Mouse (Mus musculus) right cerebral cortex, postnatal 10 days (tissue): ENCODE measurements at regions not wholly inside any gene's neighbourhood (a gene's known extent, or its start where the extent isn't known, plus 50 kb on each side); places are given as distances from the start of the nearest gene placed in this dataset.

Source experiments
- DNase-seq, 2 experiments: peaks; one replicate each; pipeline ENCODE4 v3.0.0; 2021; ENCODE audit warnings: low spot score in 2 of 2

DNA sequence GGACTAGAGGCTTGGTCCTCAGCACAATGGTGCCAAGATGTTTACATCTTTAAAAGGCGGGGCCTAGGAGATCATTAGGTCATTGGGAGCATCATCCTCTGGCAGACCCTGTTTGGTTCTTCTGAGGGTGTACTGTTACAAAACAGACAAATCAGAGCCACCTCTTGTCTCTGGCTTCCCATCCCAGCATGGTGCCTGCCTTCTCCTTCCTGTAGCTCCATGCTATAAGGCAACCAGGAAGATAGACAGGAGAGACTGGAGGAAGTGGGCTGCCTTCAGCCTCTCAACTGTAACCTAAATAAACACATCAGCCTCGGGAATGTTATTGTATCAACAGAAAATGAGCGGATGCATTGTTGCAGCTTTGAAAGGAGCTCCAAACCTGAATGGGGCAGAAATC lies 529.8 kb upstream of the Gm765 start:
- no peak for DNase-seq

DNA sequence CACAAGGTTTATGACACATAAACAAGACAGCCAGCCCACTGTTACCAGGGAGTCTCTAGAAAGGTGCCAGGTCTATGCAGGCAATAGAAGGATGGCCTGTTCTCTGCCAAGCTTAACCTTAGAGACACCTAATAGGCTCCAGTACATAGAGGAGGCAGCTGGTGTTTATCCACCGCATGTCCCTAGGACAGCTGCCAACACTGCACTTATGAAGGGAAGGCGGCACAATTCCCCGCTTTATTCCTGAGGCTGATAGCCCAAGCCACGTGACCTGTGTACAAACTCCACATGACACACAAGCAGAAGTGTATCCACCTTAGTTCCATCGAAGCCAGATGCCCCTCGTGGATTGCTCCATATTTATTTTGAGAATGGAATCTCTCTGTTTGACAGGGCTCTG lies 527.2 kb upstream of the Gm765 start:
- DNase-seq: peak; percentile 30 to 33

DNA sequence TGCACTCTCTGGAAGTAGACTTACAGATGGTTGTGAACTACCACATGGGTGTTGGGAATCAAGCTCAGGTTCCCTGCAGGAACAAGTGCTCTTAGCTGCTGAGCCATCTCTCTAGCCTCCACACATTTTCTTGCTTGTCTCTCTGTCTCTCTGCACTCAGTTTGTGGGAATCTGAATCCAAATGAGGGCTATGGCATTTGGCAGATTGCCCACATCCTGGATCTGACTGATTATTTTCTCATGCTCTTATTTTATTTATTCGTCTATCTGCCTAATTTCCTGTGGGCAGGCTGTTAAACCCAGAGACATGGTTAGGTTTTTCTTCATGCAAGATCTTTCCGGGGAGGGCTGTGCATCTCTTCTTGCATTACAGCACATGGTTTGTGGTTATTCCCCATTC lies 521.8 kb upstream of the Gm765 start:
- DNase-seq: no peak

DNA sequence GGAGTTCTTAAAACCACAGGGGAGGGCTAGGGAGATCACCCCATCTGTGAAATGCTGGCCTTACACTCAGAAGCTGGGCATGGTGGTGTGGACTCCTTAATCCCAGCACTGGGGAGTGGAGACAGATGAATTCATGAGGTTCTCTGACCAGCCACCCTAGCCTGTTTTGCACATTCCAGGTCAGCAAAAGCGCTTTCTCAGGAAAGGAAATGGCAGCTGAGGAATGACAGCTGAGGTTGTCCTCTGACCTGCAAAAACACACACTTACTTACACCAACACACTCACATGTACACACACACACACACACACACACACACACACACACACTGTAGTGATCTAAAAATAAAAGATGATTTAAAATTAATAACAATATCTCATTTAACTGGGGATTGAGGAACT lies 513.4 kb upstream of the Gm765 start:
- DNase-seq: no peak

DNA sequence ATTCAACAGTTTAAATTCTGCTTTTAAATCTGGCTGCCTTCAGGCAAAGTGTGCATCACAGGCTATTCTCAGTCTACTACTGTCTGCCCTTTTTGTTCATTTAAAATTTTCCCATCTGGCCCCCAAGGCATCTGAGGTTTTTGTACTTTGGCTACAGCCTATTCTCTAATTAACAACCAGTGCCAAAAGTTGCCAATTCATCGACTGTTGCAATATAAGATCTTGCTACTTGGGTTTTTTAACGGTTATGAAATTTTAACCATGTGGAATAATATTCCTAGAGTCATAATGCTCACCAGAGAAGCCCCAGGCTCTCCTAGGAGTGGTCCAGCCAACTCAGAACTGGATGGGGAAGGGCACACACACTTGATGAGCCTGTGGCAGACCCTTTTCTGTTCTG lies 508.4 kb upstream of the Gm765 start:
- no peak for DNase-seq

DNA sequence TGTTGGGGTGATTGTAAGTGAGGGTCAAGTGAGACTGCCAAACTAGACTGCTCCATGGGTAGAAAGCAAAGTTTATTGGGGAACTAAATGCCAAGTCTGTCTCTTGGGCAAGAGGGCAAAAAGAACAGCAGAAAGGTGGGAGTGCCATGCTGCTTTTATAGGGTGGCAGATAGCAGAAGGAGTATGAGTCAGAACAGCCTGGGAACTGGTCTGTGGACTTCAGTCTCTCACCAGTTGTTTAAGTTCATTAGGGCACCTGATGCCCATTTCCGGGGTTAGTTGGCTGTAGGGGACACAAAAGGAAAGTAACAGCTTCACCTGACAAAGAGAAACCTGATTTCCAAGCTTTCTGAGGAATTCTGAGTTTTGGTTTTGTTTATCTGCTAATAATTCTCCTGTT lies 506.3 kb upstream of the Gm765 start:
- DNase-seq: no peak

DNA sequence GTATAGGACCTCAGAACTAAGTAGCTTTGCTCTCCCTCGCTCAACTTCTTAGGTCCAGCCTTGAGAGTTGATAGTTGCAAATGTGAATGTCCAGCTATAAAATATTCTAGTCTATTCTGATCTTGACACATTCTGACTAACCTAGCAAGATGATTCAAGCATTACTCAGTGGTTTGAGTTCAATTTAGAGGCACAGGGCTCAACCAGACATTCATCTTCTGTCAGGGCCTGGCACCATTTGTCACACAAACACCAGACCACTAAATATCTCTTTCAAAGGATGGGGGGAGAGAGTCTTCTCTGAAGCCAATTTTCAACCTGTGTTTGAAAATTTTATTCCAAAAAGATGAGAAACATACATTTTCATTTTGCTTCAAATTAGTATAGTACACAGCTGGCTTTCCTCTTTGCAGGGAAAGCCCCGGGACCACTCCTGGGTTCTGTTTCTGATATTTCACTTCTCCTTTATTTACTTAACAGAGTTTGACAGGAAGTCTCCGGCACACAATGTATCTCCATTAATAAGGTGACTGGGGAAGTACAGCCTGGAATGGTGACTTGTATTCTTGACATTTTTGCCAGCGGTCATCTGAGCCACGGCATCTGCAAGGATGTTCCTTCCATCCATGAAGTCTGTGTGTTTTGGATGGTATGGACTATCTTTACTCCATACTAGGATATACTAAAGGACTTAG lies 503.6 kb upstream of the Gm765 start:
- no peak for DNase-seq

DNA sequence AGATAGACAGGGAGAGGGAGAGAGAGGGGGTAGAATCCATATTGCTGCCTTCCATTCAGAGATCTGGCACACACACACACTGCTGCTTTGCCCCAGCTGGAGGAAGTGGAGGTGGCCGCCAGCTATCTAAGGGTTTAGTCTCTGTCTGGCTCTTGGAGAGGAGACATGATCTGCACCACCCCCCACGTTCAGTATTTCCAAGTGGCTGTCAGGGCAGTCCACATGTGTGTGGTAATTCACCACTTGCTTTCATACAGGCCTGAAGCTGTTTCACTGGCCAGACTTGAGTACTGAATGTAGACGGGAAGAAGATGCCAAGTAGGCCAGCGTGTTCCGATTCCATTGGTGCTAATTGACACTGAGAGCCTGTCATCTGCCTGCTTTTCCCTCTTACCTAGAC lies 501.0 kb upstream of the Gm765 start:
- DNase-seq: peak; percentile 22 to 25

DNA sequence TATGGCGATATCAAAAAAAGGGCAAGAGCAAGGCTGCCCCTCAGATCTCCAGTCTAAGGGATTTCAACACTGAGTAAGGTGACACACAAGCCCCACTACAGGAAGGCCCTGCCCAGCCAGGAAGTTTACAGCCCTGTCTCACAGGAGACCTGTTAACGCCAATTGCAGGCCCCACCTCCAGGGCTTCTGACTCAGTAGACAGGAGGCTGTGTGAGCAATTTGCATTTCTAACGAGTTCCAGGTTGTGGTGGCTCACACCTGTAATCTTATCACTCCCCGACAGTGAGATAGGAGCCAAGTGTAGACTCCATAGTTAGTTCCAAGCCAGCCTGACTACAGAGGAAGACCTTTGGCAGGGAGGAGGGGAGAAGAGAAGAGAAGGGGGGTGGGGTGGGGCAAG lies 500.4 kb upstream of the Gm765 start:
- no peak for DNase-seq

DNA sequence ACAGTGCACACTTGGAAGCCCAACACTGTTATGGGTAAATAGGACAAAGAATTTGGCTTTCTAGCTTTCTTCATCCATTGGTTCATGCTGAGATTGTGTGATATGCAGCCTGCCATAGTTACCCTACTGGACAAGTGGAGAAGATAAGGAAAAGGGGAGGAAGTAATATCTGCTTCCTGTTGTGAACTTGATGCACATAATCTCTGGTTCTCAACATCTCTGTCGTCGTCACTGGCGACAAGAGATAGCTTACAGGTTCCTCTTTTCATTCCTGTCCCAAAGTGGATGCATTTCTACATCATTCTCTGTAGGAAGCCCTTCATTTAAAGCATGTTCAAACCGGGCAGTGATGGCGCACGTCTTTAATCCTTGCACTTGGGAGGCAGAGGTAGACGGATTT lies 491.4 kb upstream of the Gm765 start:
- DNase-seq: no peak

DNA sequence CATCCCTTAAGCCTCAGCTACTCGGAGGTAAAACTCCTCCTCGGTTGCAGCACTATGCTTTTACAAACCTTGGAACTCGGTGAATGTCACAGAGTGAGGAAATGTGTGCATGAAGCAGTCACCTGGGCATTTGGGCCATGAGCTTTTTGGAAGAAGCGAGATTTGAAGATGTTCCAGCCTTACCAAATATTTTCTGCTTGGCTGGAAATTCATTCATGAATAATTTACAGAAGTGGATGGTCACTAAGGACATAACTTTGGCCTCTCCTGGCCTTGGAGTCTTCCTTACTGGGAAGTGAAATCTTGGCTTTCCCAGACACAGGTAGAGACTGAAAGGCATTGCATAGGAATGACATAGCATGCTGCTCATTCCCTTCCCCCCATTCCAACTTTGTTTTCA lies 487.6 kb upstream of the Gm765 start:
- no peak for DNase-seq

DNA sequence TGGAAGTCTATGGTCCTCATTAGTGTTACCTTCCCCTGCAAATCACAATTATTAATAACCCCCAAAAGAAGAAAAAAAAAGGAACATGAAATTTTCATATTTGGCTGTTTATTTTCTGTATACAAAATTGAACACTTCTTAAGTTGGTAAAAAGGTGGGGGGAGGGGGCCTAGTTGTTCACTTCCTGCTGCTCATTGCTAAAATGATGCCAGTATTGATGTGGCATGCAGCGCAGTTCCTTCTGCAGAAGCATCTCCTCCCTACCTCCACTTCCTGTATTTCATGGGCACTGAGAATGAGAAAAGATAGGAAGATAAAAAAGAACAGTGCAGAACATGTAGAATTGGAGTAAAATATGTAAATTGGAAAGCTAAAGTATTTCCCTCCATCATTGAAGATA lies 465.5 kb upstream of the Gm765 start:
- DNase-seq: no peak

DNA sequence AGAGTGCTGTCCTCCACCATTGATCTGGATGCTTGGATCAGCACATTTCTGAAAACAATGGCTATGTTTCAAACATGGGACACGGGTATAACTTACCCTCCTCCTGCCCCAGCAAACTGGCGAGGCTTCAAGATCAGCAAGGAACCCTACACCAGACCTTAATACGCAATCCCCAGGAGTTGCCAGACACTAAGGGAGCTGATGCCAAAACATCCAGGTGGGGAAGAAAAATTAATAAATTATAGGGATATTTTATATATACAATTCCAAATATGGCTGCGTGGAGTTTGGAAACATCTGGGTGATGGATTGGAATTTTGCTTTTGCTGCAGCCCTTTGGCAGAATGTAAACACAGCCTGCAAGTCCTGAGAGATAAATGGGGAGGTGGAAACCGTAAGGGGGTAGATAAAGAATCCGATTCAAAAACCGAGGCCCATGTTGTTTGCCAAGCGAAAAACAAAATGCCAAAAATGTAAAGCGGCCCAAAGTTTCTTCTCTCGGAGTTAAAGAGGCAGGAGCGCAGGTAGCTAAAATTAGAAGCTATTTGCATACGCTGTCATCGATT lies 460.9 kb upstream of the Gm765 start:
- no peak for DNase-seq

DNA sequence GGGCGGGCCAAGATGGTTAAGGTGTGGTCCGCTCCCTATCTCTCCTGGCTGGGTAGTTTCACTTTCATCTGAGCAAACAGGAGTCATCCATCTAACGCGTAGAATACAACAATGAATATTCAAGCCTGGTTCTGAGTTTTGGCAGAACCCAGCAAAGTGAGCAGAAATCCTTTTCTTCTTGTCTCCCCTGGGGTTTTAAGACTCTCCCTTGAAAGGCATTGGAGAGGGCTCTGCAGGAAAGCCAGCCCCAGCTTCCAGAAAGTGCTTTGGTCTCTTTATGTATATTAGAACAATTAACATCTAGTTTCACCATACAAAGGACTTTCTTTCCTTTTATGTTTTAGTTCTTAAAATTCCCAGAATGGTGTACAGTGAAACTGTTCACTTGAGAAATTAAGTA lies 458.5 kb upstream of the Gm765 start:
- DNase-seq: no peak

DNA sequence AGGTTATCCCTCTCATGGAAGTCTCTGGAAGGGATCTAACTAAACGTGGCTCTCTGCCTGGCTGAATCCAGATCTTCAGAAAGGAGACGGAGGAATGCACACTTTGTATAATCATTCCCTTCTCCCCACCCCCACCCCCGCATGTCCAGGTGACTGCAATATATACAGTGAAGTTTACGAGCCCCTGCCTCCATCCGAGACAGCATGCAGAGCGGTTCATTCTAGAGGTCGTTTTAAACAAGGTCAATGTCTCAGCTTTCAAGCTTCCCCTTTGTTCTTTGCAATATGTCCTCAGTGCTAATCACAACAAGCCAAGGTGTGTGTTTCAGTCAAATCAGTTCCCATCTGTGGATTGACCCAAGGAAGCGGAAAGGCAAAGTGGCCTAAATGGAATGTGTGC lies 457.5 kb upstream of the Gm765 start:
- no peak for DNase-seq

DNA sequence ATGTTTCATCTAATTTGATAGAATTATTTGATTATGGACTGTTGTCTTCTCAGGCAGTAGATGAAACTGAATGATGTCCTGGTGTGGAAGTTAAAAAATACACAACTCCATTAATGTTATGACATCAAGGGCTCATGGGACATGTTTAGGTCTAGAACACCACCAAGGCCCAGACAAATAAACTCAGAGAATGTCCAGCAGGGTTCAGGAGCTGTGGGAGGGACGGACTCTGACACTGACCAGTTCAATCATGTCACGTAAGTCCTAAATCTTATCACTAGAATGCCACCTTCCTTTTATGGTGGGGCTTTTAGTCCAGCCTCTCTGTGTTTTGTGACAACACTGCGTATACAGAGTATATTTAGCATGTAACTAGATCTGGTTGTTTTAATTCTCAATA lies 455.2 kb upstream of the Gm765 start:
- no peak for DNase-seq

DNA sequence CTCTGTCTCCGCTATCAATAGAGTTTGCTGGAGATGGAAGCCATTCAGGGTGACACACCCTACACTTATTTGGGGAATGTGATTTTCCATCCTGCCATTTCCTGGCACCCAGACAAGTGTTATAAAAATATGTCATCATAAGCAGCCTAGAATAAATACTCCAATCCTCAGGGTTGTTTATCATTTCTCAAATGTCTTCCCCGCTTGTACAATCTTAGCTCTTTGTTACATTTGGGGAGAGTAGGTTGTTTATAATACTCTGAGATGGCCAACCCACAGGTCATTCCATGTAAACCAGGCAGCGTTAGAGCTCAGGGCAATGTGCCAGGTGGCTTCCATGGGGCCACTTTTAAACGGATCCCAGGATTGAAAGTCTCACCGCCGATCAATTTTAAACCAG lies 454.8 kb upstream of the Gm765 start:
- DNase-seq: peak in 1 of 2 experiments; percentile 37

DNA sequence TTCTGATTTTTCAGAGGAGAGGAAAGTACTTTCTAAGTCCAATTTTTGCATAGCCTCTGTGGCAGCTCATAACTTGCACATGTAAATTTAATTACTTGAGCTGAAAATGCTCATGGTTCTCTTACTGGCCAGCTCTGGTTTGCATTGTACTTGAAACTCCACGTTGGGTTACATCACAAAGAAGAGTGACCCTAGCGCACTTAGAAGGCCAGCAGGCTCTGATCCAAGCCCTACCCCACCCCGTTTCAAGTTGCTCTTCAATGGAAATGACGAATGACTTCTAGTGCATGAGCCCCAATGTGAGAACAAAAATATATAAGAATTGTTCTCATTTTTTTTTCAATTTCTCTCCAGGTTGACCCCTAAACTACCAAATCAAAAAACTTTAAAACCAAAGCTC lies 454.1 kb upstream of the Gm765 start:
- no peak for DNase-seq

DNA sequence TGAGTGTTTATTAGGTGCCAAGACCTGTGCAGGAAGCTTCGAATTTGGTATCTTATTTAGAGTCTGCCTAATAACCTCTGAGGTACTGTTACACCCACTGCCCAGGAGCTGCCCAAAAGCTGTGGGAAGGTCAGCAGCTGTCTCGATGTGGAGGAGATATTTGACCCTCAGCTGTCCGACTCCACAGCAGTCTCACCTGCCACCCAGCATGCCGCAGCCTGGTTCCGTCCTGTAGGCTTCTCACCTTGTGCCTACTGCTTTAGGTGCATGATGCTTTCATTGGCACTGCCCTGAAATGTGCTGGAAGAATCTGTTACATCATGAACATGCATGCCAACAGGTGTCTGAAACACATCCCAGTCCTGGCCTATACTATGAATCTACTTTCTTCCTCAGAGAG lies 444.9 kb upstream of the Gm765 start:
- no peak for DNase-seq

DNA sequence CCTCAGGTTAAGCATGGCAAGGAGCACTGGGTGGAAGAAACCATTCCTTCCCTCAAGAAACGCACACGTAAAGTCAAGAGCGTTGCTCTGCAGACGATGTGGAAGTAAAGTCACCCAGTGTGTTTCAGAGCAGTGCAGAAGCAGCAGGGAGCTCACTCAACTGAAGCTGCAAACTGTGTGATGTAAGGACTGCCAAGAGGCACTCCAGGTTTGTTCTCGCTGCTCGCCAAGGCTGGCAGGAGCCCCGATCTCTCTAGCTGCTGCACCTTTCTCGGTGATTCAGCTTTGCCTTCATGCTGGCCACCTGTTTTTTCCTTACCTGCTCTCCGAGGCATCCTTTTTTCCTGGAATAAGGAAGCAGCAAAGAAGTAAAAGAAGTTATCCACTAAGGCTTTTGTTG lies 439.5 kb upstream of the Gm765 start:
- peak in 1 of 2 experiments; percentile 31 for DNase-seq

DNA sequence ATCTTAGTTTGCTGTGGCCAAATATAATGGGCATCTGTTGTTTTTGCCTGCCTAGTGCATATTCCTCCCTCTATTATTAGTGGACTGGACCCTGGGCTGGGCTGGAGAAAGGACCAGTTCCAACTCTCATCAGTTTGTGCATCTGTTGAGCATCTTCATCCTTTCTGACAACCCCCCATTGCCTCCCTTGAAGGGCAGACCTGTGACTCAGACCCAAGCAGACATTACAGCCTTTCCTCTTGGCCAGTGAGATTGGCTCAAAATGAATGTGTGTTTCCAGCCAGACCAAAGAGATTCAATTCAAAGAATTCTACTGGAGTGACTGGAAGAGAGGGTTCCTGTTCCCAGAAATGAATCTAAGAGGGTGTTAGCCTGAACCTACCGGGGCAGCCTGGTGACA lies 433.2 kb upstream of the Gm765 start:
- no peak for DNase-seq

DNA sequence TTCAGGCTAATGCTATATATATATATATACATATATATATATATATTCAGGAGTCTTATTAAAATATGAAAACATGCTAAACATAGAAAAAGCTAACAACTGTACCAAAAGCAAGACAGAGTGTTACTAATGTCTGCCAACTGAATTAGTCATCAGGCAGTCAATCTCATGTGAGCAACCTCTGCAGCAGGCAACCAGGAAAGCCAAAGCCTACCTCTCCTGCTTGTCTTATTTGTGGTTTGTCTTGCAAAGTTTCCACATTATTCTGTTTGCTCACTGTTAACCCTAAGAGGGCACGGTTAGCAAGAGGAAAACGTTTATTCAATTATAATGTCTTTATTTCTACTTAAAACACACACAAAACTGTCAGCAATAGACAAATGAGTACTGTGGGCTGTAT lies 427.4 kb upstream of the Gm765 start:
- DNase-seq: no peak

DNA sequence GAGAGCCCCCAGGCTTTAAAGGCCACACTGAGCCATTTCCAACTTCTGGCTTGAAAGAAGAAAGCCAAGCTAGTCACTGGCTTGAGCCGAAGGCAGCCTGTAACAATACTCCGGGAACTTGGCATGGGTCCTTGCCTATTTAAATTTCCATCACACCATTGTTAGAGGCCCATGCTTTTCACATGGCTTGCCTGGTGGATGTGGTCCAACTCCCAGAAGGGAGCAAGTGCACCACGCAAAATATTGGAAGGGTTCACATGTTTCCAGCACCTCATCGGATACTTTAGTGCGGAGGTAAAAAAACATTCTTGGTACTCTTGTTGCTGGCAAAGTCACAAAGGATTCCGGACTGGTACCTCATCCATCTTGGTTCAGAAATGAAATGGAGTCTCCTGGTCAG lies 426.8 kb upstream of the Gm765 start:
- peak; percentile 23 to 29 for DNase-seq

DNA sequence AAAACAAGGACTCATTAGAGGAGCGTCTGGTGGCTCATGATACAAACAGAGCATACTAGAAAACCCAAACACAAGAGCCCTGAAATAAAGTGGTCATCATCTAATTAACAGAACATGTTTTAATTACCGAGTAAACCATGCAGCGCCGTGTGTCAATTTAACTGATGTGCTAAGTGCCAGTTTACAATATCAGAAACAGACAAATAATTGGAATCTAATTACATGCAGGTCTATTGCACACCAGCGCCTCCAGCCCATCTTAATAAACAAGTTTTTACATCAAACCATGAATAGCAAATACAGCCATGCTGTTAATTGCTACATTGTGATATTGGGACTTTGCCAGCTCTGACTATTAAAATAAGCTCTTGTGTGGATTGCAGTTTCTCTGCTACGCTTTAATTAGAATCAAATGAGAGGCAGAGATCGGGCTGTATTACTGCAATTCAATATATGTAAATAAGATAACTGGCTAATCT lies 425.3 kb upstream of the Gm765 start:
- peak in 1 of 2 experiments; percentile 34 for DNase-seq
